Mouse (Mus musculus) myocyte (in vitro differentiated cells): ENCODE data around the gene Klf15. TPM values are rescaled to one million over a fixed set of nuclear protein-coding genes. Genes with fewer than 3 reads are reported as not detected.

Source experiments
- H3K27me3 ChIP-seq: one replicate; pipeline ENCODE4 v1.6.1; 2011; ENCODE audit not compliant: control insufficient read depth, insufficient read depth, insufficient read length
- H3K36me3 ChIP-seq: one replicate; pipeline ENCODE4 v1.6.1; 2011; ENCODE audit not compliant: control insufficient read depth, insufficient read depth
- H3K4me2 ChIP-seq: one replicate; pipeline ENCODE4 v1.6.1; 2011; ENCODE audit warnings: low read depth, control low read depth
- H3K4me3 ChIP-seq: one replicate; pipeline ENCODE4 v1.5.1; 2011; ENCODE audit warnings: mild to moderate bottlenecking, control low read depth, moderate library complexity
- H3K79me2 ChIP-seq: one replicate; pipeline ENCODE4 v1.6.1; 2011; ENCODE audit not compliant: control insufficient read depth, insufficient read depth
- H3ac ChIP-seq: one replicate; pipeline ENCODE4 v1.6.1; 2011; ENCODE audit not compliant: control insufficient read depth, insufficient read length
- CEBPB ChIP-seq: IDR thresholded peaks from 2 replicates; pipeline ENCODE4 v1.6.1; 2011; ENCODE audit warnings: mild to moderate bottlenecking, moderate library complexity; ENCODE audit not compliant: poor library complexity, insufficient read depth, severe bottlenecking
- E2F4 ChIP-seq: IDR thresholded peaks from one replicate; pipeline ENCODE4 v1.6.1; 2011; ENCODE audit warnings: mild to moderate bottlenecking, control low read depth, moderate library complexity; ENCODE audit not compliant: insufficient read depth
- MAX ChIP-seq: IDR thresholded peaks from one replicate; pipeline ENCODE4 v1.6.1; 2011; ENCODE audit warnings: low read depth, mild to moderate bottlenecking, control low read depth
- MYOD1 ChIP-seq, 3 experiments: IDR thresholded peaks; one replicate each; pipeline ENCODE4 v1.6.1; 2011; ENCODE audit warnings: control low read depth in 2 of 3, low read depth in 2 of 3, mild to moderate bottlenecking in 2 of 3, moderate library complexity in 1 of 3; ENCODE audit not compliant: insufficient read length in 2 of 3, control insufficient read depth in 1 of 3
- MYOG ChIP-seq, 3 experiments: IDR thresholded peaks; one replicate each; pipeline ENCODE4 v1.6.1; 2011; ENCODE audit warnings: control low read depth in 2 of 3, low read depth in 2 of 3, mild to moderate bottlenecking in 2 of 3; ENCODE audit not compliant: insufficient read length in 2 of 3, control insufficient read depth in 1 of 3, insufficient read depth in 1 of 3
- POLR2A ChIP-seq: IDR thresholded peaks from one replicate; pipeline ENCODE4 v1.6.1; 2011; ENCODE audit warnings: low read depth, mild to moderate bottlenecking, control low read depth, moderate library complexity; ENCODE audit not compliant: insufficient read length
- POLR2AphosphoS2 ChIP-seq: IDR thresholded peaks from one replicate; pipeline ENCODE4 v1.6.1; 2011; ENCODE audit warnings: low read depth, control low read depth; ENCODE audit not compliant: insufficient read length
- REST ChIP-seq: IDR thresholded peaks from one replicate; pipeline ENCODE4 v1.6.1; 2011; ENCODE audit warnings: mild to moderate bottlenecking, control low read depth, moderate library complexity; ENCODE audit not compliant: insufficient read depth, insufficient read length
- SRF ChIP-seq: IDR thresholded peaks from one replicate; pipeline ENCODE4 v1.6.1; 2011; ENCODE audit warnings: low read depth; ENCODE audit not compliant: control insufficient read depth, insufficient read length
- TCF12 ChIP-seq: IDR thresholded peaks from one replicate; pipeline ENCODE4 v1.6.1; 2011; ENCODE audit warnings: mild to moderate bottlenecking, control low read depth; ENCODE audit not compliant: poor library complexity, insufficient read depth, severe bottlenecking
- TCF3 ChIP-seq: IDR thresholded peaks from one replicate; pipeline ENCODE4 v1.6.1; 2011; ENCODE audit warnings: low read depth, control low read depth; ENCODE audit not compliant: insufficient read length
- USF1 ChIP-seq: IDR thresholded peaks from one replicate; pipeline ENCODE4 v1.6.1; 2011; ENCODE audit warnings: low read depth, mild to moderate bottlenecking, control low read depth, moderate library complexity
- polyA plus RNA-seq: library from polyadenylated mRNA; unstranded; fragments of >200 nt; fragmentation: generic; extraction: Trizol; gene quantifications from one replicate; pipeline ENCODE4 v1.2.1, GENCODE M21; 2012; ENCODE audit warnings: missing spikeins

Klf15 gene
- polyA plus RNA-seq, 1 experiment: 1.8 TPM

- Histone ChIP-seq H3K36me3 (no peaks in the 10 kb centered on the region), H3K27me3 (peaks cover 10% of the 10 kb centered on the region), H3K79me2 (no peaks in the 10 kb centered on the region), H3K4me2 (no peak overlapping the region), H3ac (no peak overlapping the region), H3K4me3 (no peak overlapping the region)
- TF ChIP-seq TCF12: no peak
- no peak for TF ChIP-seq POLR2A
- TF ChIP-seq USF1: no peak
- no peak for TF ChIP-seq MYOG (IDR thresholded peaks at IDR 0.05; ENCODE audit: control insufficient read depth in 1 of 3, insufficient read depth in 1 of 3, insufficient read length in 2 of 3, low read depth in 2 of 3)
- no peak for TF ChIP-seq CEBPB
- TF ChIP-seq MAX: no peak
- no peak for TF ChIP-seq E2F4
- no peak for TF ChIP-seq TCF3
- no peak for TF ChIP-seq POLR2AphosphoS2
- no peak for TF ChIP-seq REST
- TF ChIP-seq MYOD1 (IDR thresholded peaks at IDR 0.05; ENCODE audit: control insufficient read depth in 1 of 3, insufficient read length in 2 of 3, low read depth in 2 of 3): no peak
- no peak for TF ChIP-seq SRF
Measured at GRCm38 (mm10) chr6:90436192-90436907, 26.0 kb upstream of the Klf15 start.

DNA sequence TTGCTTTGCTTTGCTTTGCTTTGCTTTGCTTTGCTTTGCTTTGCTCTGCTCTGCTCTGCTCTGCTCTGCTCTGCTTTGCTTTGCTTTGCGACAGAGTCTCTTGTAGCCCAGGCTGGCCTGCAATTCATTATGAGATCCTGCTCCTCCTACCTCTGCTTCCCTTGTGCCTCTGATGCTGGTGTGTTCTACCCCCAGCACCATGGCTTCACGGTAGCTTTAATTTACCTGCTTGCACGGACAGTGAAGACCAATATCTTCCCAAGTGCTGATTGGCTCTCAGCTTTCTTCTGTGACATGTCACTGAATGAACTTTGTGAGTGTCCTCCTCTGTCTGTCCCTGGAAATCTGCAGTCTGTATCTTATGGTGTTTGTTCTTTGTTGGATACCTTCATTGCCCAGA is 25.3 kb upstream of the Klf15 start:
- Histone ChIP-seq H3K36me3 (no peaks in the 10 kb centered on the region), H3K4me2 (no peak overlapping the region), H3K27me3 (peaks cover 10% of the 10 kb centered on the region), H3K4me3 (no peak overlapping the region), H3K79me2 (no peaks in the 10 kb centered on the region), H3ac (no peak overlapping the region)
- no peak for TF ChIP-seq MYOG (IDR thresholded peaks at IDR 0.05; ENCODE audit: control insufficient read depth in 1 of 3, insufficient read depth in 1 of 3, insufficient read length in 2 of 3, low read depth in 2 of 3)
- TF ChIP-seq TCF3: no peak
- TF ChIP-seq POLR2A: no peak
- TF ChIP-seq REST: no peak
- TF ChIP-seq MAX: no peak
- TF ChIP-seq CEBPB: no peak
- TF ChIP-seq POLR2AphosphoS2: no peak
- no peak for TF ChIP-seq E2F4
- TF ChIP-seq MYOD1 (IDR thresholded peaks at IDR 0.05; ENCODE audit: control insufficient read depth in 1 of 3, insufficient read length in 2 of 3, low read depth in 2 of 3): no peak
- no peak for TF ChIP-seq TCF12
- TF ChIP-seq USF1: no peak
- no peak for TF ChIP-seq SRF

DNA sequence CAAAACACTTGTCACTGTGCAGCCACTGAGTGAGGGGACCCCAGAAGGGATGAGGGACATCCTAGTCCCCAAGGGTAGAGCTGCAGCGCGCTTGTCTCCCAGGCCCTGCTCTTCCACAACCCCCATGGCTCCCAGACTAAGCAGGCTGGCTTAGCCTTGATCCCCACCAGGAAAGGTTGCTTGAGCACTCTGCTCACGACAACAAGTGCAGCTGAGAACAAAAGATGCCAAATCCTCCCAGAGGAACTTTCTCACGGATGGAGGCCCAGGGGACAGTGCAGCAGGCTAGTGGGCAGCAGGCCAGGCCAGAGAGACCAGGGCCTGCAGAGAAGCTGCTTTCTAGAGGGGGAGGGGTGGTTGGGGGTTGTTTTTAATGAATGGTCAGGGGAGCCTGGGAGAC is 15.5 kb upstream of the Klf15 start:
- H3K36me3 ChIP-seq: no peaks in the 10 kb centered on the region
- peaks cover 6% of the 10 kb centered on the region for H3K27me3 ChIP-seq
- TF ChIP-seq MYOD1 (IDR thresholded peaks at IDR 0.05; ENCODE audit: control insufficient read depth in 1 of 3, insufficient read length in 2 of 3, low read depth in 2 of 3): no peak
- TF ChIP-seq SRF: no peak
- no peak for TF ChIP-seq TCF12
- no peak for TF ChIP-seq E2F4
- H3ac ChIP-seq: no peak overlapping the region
- H3K79me2 ChIP-seq: no peaks in the 10 kb centered on the region
- no peak overlapping the region for H3K4me2 ChIP-seq
- no peak overlapping the region for H3K4me3 ChIP-seq

DNA sequence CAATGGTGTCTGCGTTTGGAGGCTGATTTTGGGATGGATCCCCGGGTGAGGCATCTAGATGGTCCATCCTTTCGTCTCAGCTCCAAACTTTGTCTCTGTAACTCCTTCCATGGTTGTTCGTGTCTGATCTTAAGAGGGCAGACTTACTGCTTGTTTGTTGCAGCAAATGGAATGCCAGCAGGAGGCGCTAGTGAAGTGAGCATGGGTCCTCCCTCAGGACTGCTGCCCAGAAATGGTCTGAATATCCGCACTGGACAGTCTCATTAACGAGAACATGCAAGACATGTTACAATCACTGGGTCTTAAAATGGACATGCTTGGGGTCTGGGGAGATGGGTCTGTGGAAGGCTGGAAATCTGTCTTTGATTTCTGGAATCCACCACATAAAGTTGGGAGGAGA is 12.2 kb upstream of the Klf15 start:
- Histone ChIP-seq H3K79me2 (no peaks in the 10 kb centered on the region), H3K36me3 (no peaks in the 10 kb centered on the region), H3K27me3 (peaks cover 6% of the 10 kb centered on the region), H3K4me2 (no peak overlapping the region), H3ac (no peak overlapping the region), H3K4me3 (no peak overlapping the region)
- TF ChIP-seq MYOG (IDR thresholded peaks at IDR 0.05; ENCODE audit: control insufficient read depth in 1 of 3, insufficient read depth in 1 of 3, insufficient read length in 2 of 3, low read depth in 2 of 3) (no peak), MAX (no peak), REST (no peak), POLR2A (no peak), SRF (no peak), POLR2AphosphoS2 (no peak), TCF3 (no peak), E2F4 (no peak), USF1 (no peak), MYOD1 (IDR thresholded peaks at IDR 0.05; ENCODE audit: control insufficient read depth in 1 of 3, insufficient read length in 2 of 3, low read depth in 2 of 3) (no peak), TCF12 (no peak), CEBPB (no peak)

- peaks cover 10% of the 10 kb centered on the region for H3K27me3 ChIP-seq
- no peaks in the 10 kb centered on the region for H3K79me2 ChIP-seq
- no peak overlapping the region for H3K4me3 ChIP-seq
- H3K36me3 ChIP-seq: no peaks in the 10 kb centered on the region
- TF ChIP-seq TCF3 (no peak), E2F4 (no peak), POLR2A (no peak), MAX (no peak), CEBPB (no peak), SRF (no peak), REST (no peak), TCF12 (no peak), POLR2AphosphoS2 (no peak), USF1 (no peak), MYOD1 (IDR thresholded peaks at IDR 0.05; ENCODE audit: control insufficient read depth in 1 of 3, insufficient read length in 2 of 3, low read depth in 2 of 3) (no peak), MYOG (IDR thresholded peaks at IDR 0.05; ENCODE audit: control insufficient read depth in 1 of 3, insufficient read depth in 1 of 3, insufficient read length in 2 of 3, low read depth in 2 of 3) (no peak)
- H3K4me2 ChIP-seq: no peak overlapping the region
- no peak overlapping the region for H3ac ChIP-seq
Measured at GRCm38 (mm10) chr6:90450697-90451096, 11.7 kb upstream of the Klf15 start.
